Mouse (Mus musculus) stomach, embryonic 15.5 days (tissue): ENCODE results near the gene Samd15. TPM values are rescaled to one million over a fixed set of nuclear protein-coding genes. Genes with fewer than 3 reads are reported as not detected.

Experiments used
- ATAC-seq: fragments of 200-750 bp; cut with Nextera tagmentation; 2 replicates; pipeline ENCODE4 v1.8.0; 2017; ENCODE audit warnings: low read depth, moderate number of reproducible peaks, moderate TSS enrichment; ENCODE audit not compliant: insufficient read depth, low FRiP score
- H3K27ac ChIP-seq: fragments of 300-500 bp; sonication (generic); 2 replicates; pipeline ENCODE4 v1.5.1; 2015; ENCODE audit warnings: mild to moderate bottlenecking, inconsistent platforms
- H3K27me3 ChIP-seq: fragments of 300-500 bp; sonication (generic); replicated peaks from 2 replicates; pipeline ENCODE4 v1.6.1; 2015; ENCODE audit warnings: inconsistent platforms
- H3K36me3 ChIP-seq: fragments of 300-500 bp; sonication (generic); 2 replicates; pipeline ENCODE4 v1.6.1; 2015; ENCODE audit warnings: inconsistent platforms
- H3K4me1 ChIP-seq: fragments of 300-500 bp; sonication (generic); 2 replicates; pipeline ENCODE4 v1.6.1; 2015; ENCODE audit warnings: inconsistent platforms
- H3K4me2 ChIP-seq: fragments of 300-500 bp; sonication (generic); 2 replicates; pipeline ENCODE4 v1.6.1; 2015; ENCODE audit warnings: mild to moderate bottlenecking, inconsistent platforms
- H3K4me3 ChIP-seq: fragments of 300-500 bp; sonication (generic); replicated peaks from 2 replicates; pipeline ENCODE4 v1.5.1; 2015; ENCODE audit warnings: inconsistent platforms
- H3K9ac ChIP-seq: fragments of 300-500 bp; sonication (generic); 2 replicates; pipeline ENCODE4 v1.6.1; 2015; ENCODE audit warnings: inconsistent platforms
- H3K9me3 ChIP-seq: fragments of 300-500 bp; sonication (generic); 2 replicates; pipeline ENCODE4 v1.6.1; 2016; ENCODE audit warnings: inconsistent platforms
- WGBS: fragments of 180-500 bp; shearing (Covaris S2); methylation state at CpG from one replicate; pipeline ENCODE4 v1.1.7; 2015; 5-methylcytosine and 5-hydroxymethylcytosine counted together
- polyA plus RNA-seq: library from polyadenylated mRNA; unstranded; fragments of >200 nt; fragmentation: Nextera tagmentation; extraction: Ambion mirVana; gene quantifications from 2 replicates; pipeline ENCODE4 v1.2.1, GENCODE M21; 2015

The Samd15 gene
- polyA plus RNA-seq, 1 experiment from 2014 or later: 2.5 TPM

DNA sequence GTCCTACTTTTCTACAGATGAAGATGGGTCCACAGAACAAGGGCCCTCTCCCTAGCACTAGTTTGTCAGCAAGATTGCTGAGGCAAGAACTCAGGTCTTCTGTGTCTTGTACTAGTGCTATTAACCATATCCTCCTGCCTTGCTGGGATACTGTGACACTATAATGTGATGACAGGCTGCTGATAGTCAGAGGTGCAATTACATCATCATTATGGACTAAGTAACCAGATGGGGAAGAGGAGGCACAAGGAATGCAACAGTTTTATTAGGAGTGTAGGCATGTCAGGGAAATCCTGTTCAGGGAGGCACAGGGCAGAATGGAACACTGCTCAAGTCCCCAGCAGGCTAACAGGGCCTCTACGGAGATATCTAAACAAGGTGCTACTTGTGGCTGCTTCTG lies 39.1 kb downstream of the Samd15 start, which contains the start of gene Noxred1:
Gene Noxred1 (minus strand): TSS at position 101 of the 400 bp plus-strand sequence.
- no peak within 1 kb of the TSS for H3K4me2 ChIP-seq
- H3K4me1 ChIP-seq: no peaks in the 10 kb centered on the region
- H3K36me3 ChIP-seq: peaks cover 24% of the 10 kb centered on the region; the same call in 1 of the 2 replicates
- no peak within 1 kb of the TSS for H3K27ac ChIP-seq
- H3K9me3 ChIP-seq: no peaks in the 10 kb centered on the region
- ATAC-seq: no peak
- no peaks in the 10 kb centered on the region for H3K27me3 ChIP-seq
- no peak within 1 kb of the TSS for H3K4me3 ChIP-seq
- no peak within 1 kb of the TSS for H3K9ac ChIP-seq
- 95% methylated on average over 1 of the region's 1 CpGs for WGBS

DNA sequence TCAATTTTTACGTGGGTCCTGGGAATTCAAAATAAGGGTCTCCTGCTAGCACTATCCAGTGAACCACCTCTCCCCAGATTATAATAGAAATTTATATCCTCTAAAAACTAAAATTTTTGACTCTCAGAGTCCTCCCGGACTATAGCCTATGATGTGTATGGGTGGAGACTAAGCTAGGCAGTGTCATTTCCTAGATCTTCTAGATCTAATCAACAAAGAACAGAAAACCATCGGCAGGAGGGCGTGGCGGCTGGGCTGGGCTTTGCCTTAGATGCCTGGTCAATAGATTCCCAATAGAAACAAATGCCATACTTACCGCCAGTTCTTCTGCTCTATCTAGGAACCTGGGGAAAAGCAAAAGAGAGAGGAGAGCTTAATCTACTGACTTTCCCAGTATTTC lies 50.6 kb downstream of the Samd15 start:
- H3K27me3 ChIP-seq: no peaks in the 10 kb centered on the region
- no peaks in the 10 kb centered on the region for H3K9me3 ChIP-seq
- no peaks in the 10 kb centered on the region for H3K4me1 ChIP-seq
- H3K9ac ChIP-seq: no peak overlapping the region
- H3K4me2 ChIP-seq: no peak overlapping the region
- peaks cover 46% of the 10 kb centered on the region for H3K36me3 ChIP-seq
- ATAC-seq: no peak
- WGBS: 88% methylated on average over 6 of the region's 6 CpGs
- H3K27ac ChIP-seq: no peak overlapping the region
- no peak overlapping the region for H3K4me3 ChIP-seq

DNA sequence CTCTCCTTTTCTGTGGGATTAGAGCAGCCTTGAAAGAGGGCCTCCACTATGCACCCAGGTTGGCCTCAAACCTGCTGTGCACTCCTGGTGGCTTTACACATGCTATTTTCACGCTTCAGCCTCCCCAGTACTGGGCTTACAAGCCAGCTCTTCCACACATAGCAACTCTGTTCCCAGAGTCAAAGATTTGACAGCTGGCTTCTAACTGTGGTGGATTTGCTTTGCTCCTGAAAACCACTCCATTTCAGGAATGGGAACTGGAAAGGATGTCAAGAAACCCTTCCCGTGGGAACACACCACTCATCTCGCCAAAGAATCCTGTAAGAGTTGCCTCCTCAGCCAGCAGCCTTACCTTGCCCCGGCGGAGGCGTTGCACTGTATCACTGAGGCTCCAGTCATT lies 54.4 kb downstream of the Samd15 start:
- no peak for ATAC-seq
- H3K27me3 ChIP-seq: no peaks in the 10 kb centered on the region
- H3K4me1 ChIP-seq: no peaks in the 10 kb centered on the region
- H3K9ac ChIP-seq: no peak overlapping the region
- no peaks in the 10 kb centered on the region for H3K9me3 ChIP-seq
- no peak overlapping the region for H3K27ac ChIP-seq
- H3K36me3 ChIP-seq: peaks cover 51% of the 10 kb centered on the region
- H3K4me2 ChIP-seq: no peak overlapping the region
- no peak overlapping the region for H3K4me3 ChIP-seq
- 95% methylated on average over 6 of the region's 6 CpGs for WGBS

DNA sequence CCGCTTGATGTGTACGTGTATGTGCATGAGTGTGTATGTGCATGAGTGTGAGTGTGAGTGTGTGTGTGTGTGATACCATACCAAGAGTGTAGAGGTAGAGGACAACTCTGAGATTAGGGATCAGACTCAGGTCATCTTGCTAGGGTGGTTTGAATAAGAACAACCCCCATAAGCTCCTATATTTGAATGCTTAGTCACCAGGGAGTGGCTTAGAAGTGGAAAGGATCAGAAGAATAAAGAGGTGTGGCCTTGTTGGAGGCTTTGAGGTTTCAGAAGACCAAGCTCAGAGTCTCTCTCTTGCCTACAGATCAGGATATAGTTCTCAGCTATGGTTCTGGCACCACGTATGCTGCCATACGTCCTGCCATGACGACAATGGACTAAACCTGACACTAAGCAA lies 57.1 kb downstream of the Samd15 start:
- no peak overlapping the region for H3K9ac ChIP-seq
- no peak overlapping the region for H3K27ac ChIP-seq
- H3K4me2 ChIP-seq: no peak overlapping the region
- H3K4me1 ChIP-seq: no peaks in the 10 kb centered on the region
- 90% methylated on average over 5 of the region's 5 CpGs for WGBS
- H3K4me3 ChIP-seq: no peak overlapping the region
- H3K36me3 ChIP-seq: peaks cover 43% of the 10 kb centered on the region
- ATAC-seq: no peak
- H3K9me3 ChIP-seq: no peaks in the 10 kb centered on the region
- H3K27me3 ChIP-seq: no peaks in the 10 kb centered on the region

DNA sequence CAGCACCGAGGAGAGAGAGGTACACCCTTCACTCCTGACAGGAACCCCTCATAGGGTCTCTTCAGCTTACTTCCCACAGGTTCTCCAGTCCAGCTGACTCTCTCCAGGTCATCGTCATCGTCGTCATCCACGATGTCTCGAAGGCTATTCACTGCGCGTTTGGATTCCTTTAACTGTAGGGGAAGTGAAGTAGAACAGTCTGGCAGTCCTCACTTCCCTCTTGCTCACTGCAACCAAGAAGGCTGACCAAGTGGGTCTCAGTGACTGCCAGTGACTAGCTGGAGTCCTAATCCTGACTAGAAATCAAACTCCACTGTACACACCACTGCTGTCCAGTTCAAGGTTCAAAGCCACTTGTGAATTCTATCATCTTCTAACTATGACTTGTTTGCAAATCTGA lies 61.0 kb downstream of the Samd15 start:
- Histone ChIP-seq H3K36me3 (peaks cover 35% of the 10 kb centered on the region), H3K4me3 (no peak overlapping the region), H3K9me3 (no peaks in the 10 kb centered on the region), H3K4me2 (no peak overlapping the region), H3K27ac (no peak overlapping the region), H3K9ac (no peak overlapping the region), H3K4me1 (no peaks in the 10 kb centered on the region), H3K27me3 (no peaks in the 10 kb centered on the region)
- WGBS: 96% methylated on average over 8 of the region's 8 CpGs
- no peak for ATAC-seq

Other genes with a start within 250 kb of the Samd15 start
- 0.42 and 0.53 TPM in 2 replicates for gene Zdhhc22, start 209.3 kb upstream of the Samd15 start, polyA plus RNA-seq
- gene Tmem63c, start 178.4 kb upstream of the Samd15 start, polyA plus RNA-seq: 0.76 and 1.2 TPM in 2 replicates
- gene Ngb, start 97.2 kb upstream of the Samd15 start, polyA plus RNA-seq: 2.4 and 2.6 TPM in 2 replicates
- 37.5 and 38.0 TPM in 2 replicates for gene Gstz1, start 52.6 kb upstream of the Samd15 start, polyA plus RNA-seq
- 12.3 and 16.7 TPM in 2 replicates for gene Pomt2, start 51.8 kb upstream of the Samd15 start, polyA plus RNA-seq
- gene Tmed8, start 731 bp downstream of the Samd15 start, polyA plus RNA-seq: 2.1 and 2.2 TPM in 2 replicates
- 0.37 and 0.59 TPM in 2 replicates for gene Noxred1, start 39.0 kb downstream of the Samd15 start, polyA plus RNA-seq
- gene Vipas39, start 66.5 kb downstream of the Samd15 start, polyA plus RNA-seq: 35.6 TPM in 2 replicates
- 206 and 228 TPM in 2 replicates for gene Ahsa1, start 66.8 kb downstream of the Samd15 start, polyA plus RNA-seq
- 0.44 and 0.54 TPM in 2 replicates for gene Ism2, start 100.0 kb downstream of the Samd15 start, polyA plus RNA-seq
- 98.8 and 99.1 TPM in 2 replicates for gene Sptlc2, start 188.6 kb downstream of the Samd15 start, polyA plus RNA-seq
- 287 and 303 TPM in 2 replicates for gene Slirp, start 244.2 kb downstream of the Samd15 start, polyA plus RNA-seq
- 57.8 and 58.2 TPM in 2 replicates for gene Alkbh1, start 244.3 kb downstream of the Samd15 start, polyA plus RNA-seq